8 mouse cellular contexts compared by ENCODE assay signal in the genomic region with DNA sequence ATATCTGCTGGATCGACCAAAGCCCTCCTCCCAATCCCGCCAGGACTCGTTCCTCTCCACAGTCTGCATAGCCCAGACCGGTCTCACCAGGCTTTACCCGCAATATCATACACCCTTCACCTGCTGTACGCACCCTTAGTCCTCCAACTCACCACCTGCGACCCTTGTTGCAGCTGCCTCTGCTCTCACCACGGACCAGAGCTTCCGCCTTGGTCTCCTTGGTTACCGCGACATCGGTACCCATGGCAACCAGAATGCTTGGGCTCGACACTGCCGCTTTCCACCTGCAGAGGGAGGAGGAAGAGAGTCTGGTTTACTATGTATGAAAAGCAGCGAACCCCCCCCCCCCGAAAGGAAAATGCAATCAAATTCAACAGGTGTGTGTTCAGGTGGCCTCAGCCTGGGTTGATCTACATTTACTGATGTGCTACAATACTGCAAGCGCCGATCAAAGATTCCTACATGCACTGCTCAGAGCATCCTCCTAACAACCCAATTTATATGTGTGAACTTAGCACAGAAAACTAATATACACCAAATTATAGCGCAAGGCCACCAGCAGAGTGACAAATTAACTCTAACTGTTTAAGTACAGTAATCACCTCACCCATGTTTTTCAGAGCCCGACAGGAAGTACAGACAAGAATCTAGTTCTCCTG. TPM values are rescaled to one million over a fixed set of nuclear protein-coding genes. Genes with fewer than 3 reads are reported as not detected.
DNase-seq lines count a peak whose midpoint lies in the region; ATAC-seq and TF ChIP-seq lines count a peak whose summit lies in the region.

A gene (minus strand): TSS at position 197 of the 659 bp plus-strand sequence.

- H3K9me3 ChIP-seq in hindbrain, embryonic 10.5 days = no peaks in the 10 kb centered on the region
- no peaks in the 10 kb centered on the region for H3K9me3 ChIP-seq in lung, postnatal 0 days (ENCODE audit: low read length)

- peaks cover 7% of the 10 kb centered on the region for H3K4me1 ChIP-seq in hindbrain, embryonic 10.5 days (replicated peaks)
- no peaks in the 10 kb centered on the region for H3K4me1 ChIP-seq in lung, postnatal 0 days (ENCODE audit: insufficient read depth, low read depth, low read length)

- DNase-seq in cerebellum, adult 18-20 months = peak; percentile 6 to 12
- no peak for DNase-seq in cerebellum, adult 11 months
- peak; percentile 87 for DNase-seq in embryo, embryonic 11 days
- DNase-seq in hindbrain, embryonic 10.5 days (ENCODE audit: low spot score) = peak; percentile 80
- peak; percentile 58 to 66 for DNase-seq in layer of hippocampus, postnatal 14 days (ENCODE audit: low spot score in 2 of 2)
- DNase-seq in lung, postnatal 0 days (ENCODE audit: low spot score) = peak; percentile 23
- DNase-seq in ovary, postnatal 14 days (ENCODE audit: low spot score) = peak; percentile 29
- peak; percentile 83 for DNase-seq in thymus, postnatal 25 days

- H3K4me2 ChIP-seq in lung, postnatal 0 days (replicated peaks; ENCODE audit: low read depth, low read length) = 0 out of 2 replicates have a peak within 1 kb of the TSS, but pooled peaks have one; percentile 20

- no peak within 1 kb of the TSS for H3K27ac ChIP-seq in hindbrain, embryonic 10.5 days
- no peak within 1 kb of the TSS for H3K27ac ChIP-seq in lung, postnatal 0 days (ENCODE audit: low read length)

- peak; percentile 34; the same call in 1 of the 2 replicates for TF ChIP-seq CTCF in lung, postnatal 0 days (IDR thresholded peaks at IDR 0.05)

- WGBS in hindbrain, embryonic 10.5 days = 17% methylated on average over 20 of the region's 20 CpGs
- WGBS in lung, postnatal 0 days = 13% methylated on average over 20 of the region's 20 CpGs

- no peak for TF ChIP-seq EP300 in lung, postnatal 0 days (IDR thresholded peaks at IDR 0.05)

- ATAC-seq in lung, postnatal 0 days = no peak; the same call in 1 of the 2 replicates

- H3K4me3 ChIP-seq in hindbrain, embryonic 10.5 days = peak within 1 kb of the TSS; percentile 47
- H3K4me3 ChIP-seq in lung, postnatal 0 days (ENCODE audit: low read depth, low read length) = no peak within 1 kb of the TSS

- H3K27me3 ChIP-seq in hindbrain, embryonic 10.5 days (ENCODE audit: insufficient read depth, poor library complexity, severe bottlenecking) = no peaks in the 10 kb centered on the region
- H3K27me3 ChIP-seq in lung, postnatal 0 days (replicated peaks; ENCODE audit: insufficient read depth, low read length) = no peaks in the 10 kb centered on the region

- no peak within 1 kb of the TSS for H3K9ac ChIP-seq in lung, postnatal 0 days (replicated peaks; ENCODE audit: low read depth)

- H3K36me3 ChIP-seq in hindbrain, embryonic 10.5 days = no peaks in the 10 kb centered on the region
- H3K36me3 ChIP-seq in lung, postnatal 0 days (ENCODE audit: insufficient read depth, low read length) = no peaks in the 10 kb centered on the region

RNA-seq across cellular contexts. Expression of the gene that starts here (rescaled TPM):
- polyA plus RNA-seq in hindbrain, embryonic 10.5 days (2016; fragmentation: Nextera tagmentation; extraction: Ambion mirVana) = 0.50 and 1.1 TPM in 2 replicates
- 1 to 10 TPM; 3.2 to 3.7 TPM for total RNA-seq in layer of hippocampus, postnatal 14 days (2021)
- polyA plus RNA-seq in lung, postnatal 0 days (2015; fragmentation: Nextera tagmentation; extraction: Ambion mirVana) = 2.3 and 2.6 TPM in 2 replicates
